Mouse (Mus musculus): ENCODE data around the gene Vwf. TPM values are rescaled to one million over a fixed set of nuclear protein-coding genes. Genes with fewer than 3 reads are reported as not detected.

Gene Vwf
- polyA plus RNA-seq, 1 experiment from 2014 or later: 11.9 TPM

DNA sequence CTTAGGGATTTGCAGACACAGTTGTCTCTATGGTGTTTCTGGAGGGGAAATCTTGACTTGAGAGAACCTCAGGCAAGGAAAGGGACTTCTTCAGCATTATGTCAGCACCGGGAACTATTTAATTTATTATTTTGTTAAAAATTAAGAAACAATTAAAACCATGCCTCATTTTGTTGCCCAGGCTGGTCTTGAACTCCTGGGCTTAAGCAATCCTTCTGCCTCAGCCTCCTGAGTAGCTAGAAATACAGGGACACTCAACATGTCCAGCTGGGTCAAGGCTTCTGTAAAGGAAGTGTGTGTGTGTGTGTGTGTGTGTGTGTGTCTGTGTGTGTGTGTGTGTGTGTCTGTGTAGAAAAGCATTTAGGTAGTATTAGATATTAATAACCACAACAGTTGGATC is 71.3 kb downstream of the Vwf start:
- Histone ChIP-seq H3K4me1 (ENCODE audit: control insufficient read depth, low read depth, low read length) (no peaks in the 10 kb centered on the region), H3K9me3 (replicated peaks; ENCODE audit: control insufficient read depth, low read length) (no peaks in the 10 kb centered on the region), H3K36me3 (ENCODE audit: control insufficient read depth, insufficient read depth) (no peaks in the 10 kb centered on the region), H3K9ac (ENCODE audit: low read depth, low read length) (no peak overlapping the region), H3K27me3 (ENCODE audit: control insufficient read depth, insufficient read depth, low read depth, low read length) (no peaks in the 10 kb centered on the region; the same call in 1 of the 2 replicates), H3K4me3 (ENCODE audit: low read depth, low read length) (no peak overlapping the region), H3K27ac (ENCODE audit: low read length) (no peak overlapping the region), H3K4me2 (ENCODE audit: low read depth, low read length) (no peak overlapping the region)
- 63% methylated on average over 1 of the region's 1 CpGs for WGBS (ENCODE audit: insufficient replicate concordance)
- ATAC-seq (ENCODE audit: low read depth): no peak

DNA sequence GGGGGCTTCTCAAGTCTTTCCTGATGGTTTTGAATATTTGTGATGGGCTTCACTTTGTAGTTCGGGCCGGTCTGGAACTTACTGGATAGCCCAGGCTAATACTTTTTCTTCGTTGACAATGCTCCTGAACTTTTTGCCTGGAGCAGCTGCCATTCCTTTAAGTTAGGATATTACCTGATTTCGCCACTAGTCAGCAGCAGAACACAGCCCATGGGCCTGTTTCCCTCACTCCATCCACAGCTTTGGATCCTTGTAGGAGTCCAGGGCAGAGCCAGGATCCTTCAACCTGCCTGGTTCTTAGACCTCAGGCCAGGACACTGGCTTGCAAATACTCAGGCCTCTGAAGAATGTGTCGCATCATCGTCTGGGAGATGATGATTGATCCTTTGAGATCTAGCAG is 74.2 kb downstream of the Vwf start:
- Histone ChIP-seq H3K9ac (ENCODE audit: low read depth, low read length) (no peak overlapping the region), H3K27ac (ENCODE audit: low read length) (no peak overlapping the region), H3K4me1 (ENCODE audit: control insufficient read depth, low read depth, low read length) (no peaks in the 10 kb centered on the region), H3K27me3 (ENCODE audit: control insufficient read depth, insufficient read depth, low read depth, low read length) (no peaks in the 10 kb centered on the region; the same call in 1 of the 2 replicates), H3K36me3 (ENCODE audit: control insufficient read depth, insufficient read depth) (no peaks in the 10 kb centered on the region), H3K9me3 (replicated peaks; ENCODE audit: control insufficient read depth, low read length) (no peaks in the 10 kb centered on the region), H3K4me2 (ENCODE audit: low read depth, low read length) (no peak overlapping the region), H3K4me3 (ENCODE audit: low read depth, low read length) (no peak overlapping the region)
- 57% methylated on average over 6 of the region's 6 CpGs for WGBS (ENCODE audit: insufficient replicate concordance)
- ATAC-seq (ENCODE audit: low read depth): no peak

DNA sequence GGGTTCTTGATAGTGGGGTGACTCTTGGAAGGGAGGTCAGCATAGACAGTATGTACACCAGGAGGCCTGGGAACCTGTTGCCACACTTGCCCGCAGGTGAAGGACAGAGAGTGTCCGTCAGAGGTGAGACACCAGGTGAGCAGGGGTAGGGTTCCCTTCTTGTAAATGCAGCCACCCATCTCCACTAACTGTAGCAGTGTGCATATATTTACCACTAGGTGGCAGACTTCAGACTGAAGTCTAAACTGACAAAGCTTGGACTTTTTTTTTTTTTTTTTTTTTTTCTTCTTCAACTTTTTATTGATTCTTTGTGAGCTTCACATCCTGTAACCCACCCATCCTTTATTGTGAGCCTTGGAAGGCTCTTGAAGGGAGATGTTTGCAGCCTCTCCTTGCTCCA is 75.9 kb downstream of the Vwf start:
- Histone ChIP-seq H3K36me3 (ENCODE audit: control insufficient read depth, insufficient read depth) (no peaks in the 10 kb centered on the region), H3K27ac (ENCODE audit: low read length) (no peak overlapping the region), H3K4me2 (ENCODE audit: low read depth, low read length) (no peak overlapping the region), H3K4me1 (ENCODE audit: control insufficient read depth, low read depth, low read length) (no peaks in the 10 kb centered on the region), H3K4me3 (ENCODE audit: low read depth, low read length) (no peak overlapping the region), H3K27me3 (ENCODE audit: control insufficient read depth, insufficient read depth, low read depth, low read length) (no peaks in the 10 kb centered on the region; the same call in 1 of the 2 replicates), H3K9ac (ENCODE audit: low read depth, low read length) (no peak overlapping the region), H3K9me3 (replicated peaks; ENCODE audit: control insufficient read depth, low read length) (no peaks in the 10 kb centered on the region)
- 35% methylated on average over 2 of the region's 2 CpGs for WGBS (ENCODE audit: insufficient replicate concordance)
- no peak for ATAC-seq (ENCODE audit: low read depth)

DNA sequence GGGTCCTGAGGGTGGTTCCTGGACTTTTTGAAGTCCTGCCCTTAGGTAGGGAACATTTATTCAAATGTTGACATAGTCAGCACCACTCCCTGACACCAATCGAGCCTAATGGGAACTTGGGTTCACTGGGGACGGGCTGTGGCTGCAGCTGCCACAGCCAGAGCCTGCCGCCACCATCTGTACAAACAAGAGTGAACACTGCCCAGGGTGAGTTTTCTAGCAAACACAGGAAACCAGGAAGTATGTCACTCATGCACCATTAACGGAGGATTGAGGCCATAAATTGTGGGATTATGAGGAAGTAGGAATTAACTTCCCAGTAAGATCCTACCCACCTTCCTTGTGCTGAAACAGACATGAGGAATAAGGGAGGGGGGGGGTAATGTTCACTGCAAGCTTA is 93.9 kb downstream of the Vwf start:
- H3K4me1 ChIP-seq (ENCODE audit: control insufficient read depth, low read depth, low read length): no peaks in the 10 kb centered on the region
- H3K27me3 ChIP-seq (ENCODE audit: control insufficient read depth, insufficient read depth, low read depth, low read length): no peaks in the 10 kb centered on the region
- H3K27ac ChIP-seq (ENCODE audit: low read length): no peak overlapping the region
- H3K36me3 ChIP-seq (ENCODE audit: control insufficient read depth, insufficient read depth): no peaks in the 10 kb centered on the region
- no peak for ATAC-seq (ENCODE audit: low read depth)
- H3K4me3 ChIP-seq (ENCODE audit: low read depth, low read length): no peak overlapping the region
- H3K4me2 ChIP-seq (ENCODE audit: low read depth, low read length): no peak overlapping the region
- no peaks in the 10 kb centered on the region for H3K9me3 ChIP-seq (replicated peaks; ENCODE audit: control insufficient read depth, low read length)
- no peak overlapping the region for H3K9ac ChIP-seq (ENCODE audit: low read depth, low read length)
- 16% methylated on average over 4 of the region's 4 CpGs for WGBS (ENCODE audit: insufficient replicate concordance)

DNA sequence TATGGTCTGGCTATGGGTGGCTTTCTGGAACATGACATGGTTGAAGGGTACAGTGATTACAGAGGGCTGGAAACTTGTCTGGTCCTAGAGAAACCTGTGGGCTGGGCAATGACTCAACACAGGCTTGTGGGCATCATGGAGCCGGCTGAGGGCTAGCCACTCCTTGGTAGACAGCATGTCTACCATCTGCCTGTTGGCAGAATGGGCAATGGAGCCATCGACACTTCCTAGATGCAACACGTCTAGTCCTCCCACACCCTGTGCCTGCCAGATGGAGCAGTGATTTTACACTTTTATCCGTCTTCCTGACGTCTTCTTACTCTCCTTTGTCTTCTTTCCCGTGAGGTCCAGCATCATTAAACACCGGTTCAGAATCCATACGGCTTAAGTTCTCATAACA is 94.6 kb downstream of the Vwf start:
- Histone ChIP-seq H3K9me3 (replicated peaks; ENCODE audit: control insufficient read depth, low read length) (no peaks in the 10 kb centered on the region), H3K4me1 (ENCODE audit: control insufficient read depth, low read depth, low read length) (no peaks in the 10 kb centered on the region), H3K27ac (ENCODE audit: low read length) (no peak overlapping the region), H3K9ac (ENCODE audit: low read depth, low read length) (no peak overlapping the region), H3K4me3 (ENCODE audit: low read depth, low read length) (no peak overlapping the region), H3K4me2 (ENCODE audit: low read depth, low read length) (no peak overlapping the region), H3K27me3 (ENCODE audit: control insufficient read depth, insufficient read depth, low read depth, low read length) (no peaks in the 10 kb centered on the region), H3K36me3 (ENCODE audit: control insufficient read depth, insufficient read depth) (no peaks in the 10 kb centered on the region)
- ATAC-seq (ENCODE audit: low read depth): no peak
- 69% methylated on average over 8 of the region's 8 CpGs for WGBS (ENCODE audit: insufficient replicate concordance)

DNA sequence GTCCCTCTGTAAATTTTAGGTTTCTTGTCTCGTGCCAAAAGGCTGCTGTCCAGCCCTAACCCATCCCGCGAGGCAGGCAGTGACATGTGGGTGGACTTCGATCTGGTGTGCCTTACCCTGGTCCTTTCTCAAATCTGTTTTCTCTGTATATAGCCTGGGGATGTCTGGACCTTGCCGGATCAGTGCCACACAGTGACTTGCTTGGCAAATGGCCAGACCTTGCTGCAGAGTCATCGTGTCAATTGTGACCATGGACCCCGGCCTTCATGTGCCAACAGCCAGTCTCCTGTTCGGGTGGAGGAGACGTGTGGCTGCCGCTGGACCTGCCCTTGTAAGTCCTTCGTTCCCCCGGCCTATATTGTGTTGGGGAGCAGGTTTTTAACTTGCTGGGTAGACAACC is 102.4 kb downstream of the Vwf start:
- no peak overlapping the region for H3K9ac ChIP-seq (ENCODE audit: low read depth, low read length)
- H3K27me3 ChIP-seq (ENCODE audit: control insufficient read depth, insufficient read depth, low read depth, low read length): no peaks in the 10 kb centered on the region
- H3K4me1 ChIP-seq (ENCODE audit: control insufficient read depth, low read depth, low read length): no peaks in the 10 kb centered on the region
- H3K27ac ChIP-seq (ENCODE audit: low read length): no peak overlapping the region
- H3K4me3 ChIP-seq (ENCODE audit: low read depth, low read length): no peak overlapping the region
- 63% methylated on average over 12 of the region's 12 CpGs for WGBS (ENCODE audit: insufficient replicate concordance)
- no peaks in the 10 kb centered on the region for H3K9me3 ChIP-seq (replicated peaks; ENCODE audit: control insufficient read depth, low read length)
- ATAC-seq (ENCODE audit: low read depth): no peak
- no peak overlapping the region for H3K4me2 ChIP-seq (ENCODE audit: low read depth, low read length)
- H3K36me3 ChIP-seq (ENCODE audit: control insufficient read depth, insufficient read depth): no peaks in the 10 kb centered on the region

DNA sequence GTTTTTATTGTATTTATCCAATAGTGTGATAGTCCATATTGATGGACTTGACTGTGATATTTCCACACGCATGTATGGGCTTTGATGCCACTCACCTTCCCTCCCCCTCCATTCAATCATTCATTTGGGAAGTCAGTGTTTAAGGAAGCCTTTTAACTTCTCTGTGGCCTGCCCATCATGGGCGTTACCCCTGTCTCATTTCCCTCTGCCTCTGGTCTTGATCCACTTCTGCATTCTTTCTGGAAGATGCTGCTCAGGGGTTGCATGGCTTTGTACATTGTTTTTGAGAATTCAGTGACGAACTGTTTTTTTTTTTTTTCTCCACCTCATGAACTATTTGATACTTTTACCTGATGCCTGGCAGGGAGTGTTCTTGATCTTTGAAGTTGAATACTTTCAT is 104.8 kb downstream of the Vwf start:
- no peak overlapping the region for H3K9ac ChIP-seq (ENCODE audit: low read depth, low read length)
- no peak overlapping the region for H3K27ac ChIP-seq (ENCODE audit: low read length)
- ATAC-seq (ENCODE audit: low read depth): no peak
- H3K4me3 ChIP-seq (ENCODE audit: low read depth, low read length): no peak overlapping the region
- no peaks in the 10 kb centered on the region for H3K9me3 ChIP-seq (replicated peaks; ENCODE audit: control insufficient read depth, low read length)
- no peaks in the 10 kb centered on the region for H3K27me3 ChIP-seq (ENCODE audit: control insufficient read depth, insufficient read depth, low read depth, low read length)
- 43% methylated on average over 3 of the region's 3 CpGs for WGBS (ENCODE audit: insufficient replicate concordance)
- H3K36me3 ChIP-seq (ENCODE audit: control insufficient read depth, insufficient read depth): no peaks in the 10 kb centered on the region
- no peak overlapping the region for H3K4me2 ChIP-seq (ENCODE audit: low read depth, low read length)
- H3K4me1 ChIP-seq (ENCODE audit: control insufficient read depth, low read depth, low read length): no peaks in the 10 kb centered on the region

DNA sequence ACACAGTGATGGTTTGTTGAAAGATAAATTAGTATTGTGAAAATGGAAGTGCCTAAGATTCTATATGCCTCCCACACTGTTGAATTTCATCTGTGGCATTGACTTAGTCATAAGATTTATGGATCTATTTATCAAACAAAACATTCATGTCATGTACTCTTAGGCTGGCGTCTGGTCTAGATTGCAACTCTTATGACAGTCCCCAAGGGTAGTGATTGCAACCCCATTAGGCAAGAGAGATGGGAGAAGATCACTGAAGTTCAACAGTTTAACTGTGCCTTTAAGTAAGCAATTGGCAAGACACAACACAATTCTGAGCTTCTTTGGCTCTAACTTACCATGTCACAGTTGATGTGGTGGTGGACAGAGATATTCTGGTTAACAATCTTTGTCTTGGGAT is 106.8 kb downstream of the Vwf start:
- ATAC-seq (ENCODE audit: low read depth): no peak
- no peaks in the 10 kb centered on the region for H3K9me3 ChIP-seq (replicated peaks; ENCODE audit: control insufficient read depth, low read length)
- WGBS (ENCODE audit: insufficient replicate concordance): 40% methylated on average over 1 of the region's 1 CpGs
- no peak overlapping the region for H3K4me3 ChIP-seq (ENCODE audit: low read depth, low read length)
- no peaks in the 10 kb centered on the region for H3K27me3 ChIP-seq (ENCODE audit: control insufficient read depth, insufficient read depth, low read depth, low read length)
- no peak overlapping the region for H3K4me2 ChIP-seq (ENCODE audit: low read depth, low read length)
- no peak overlapping the region for H3K9ac ChIP-seq (ENCODE audit: low read depth, low read length)
- H3K27ac ChIP-seq (ENCODE audit: low read length): no peak overlapping the region
- H3K4me1 ChIP-seq (ENCODE audit: control insufficient read depth, low read depth, low read length): no peaks in the 10 kb centered on the region
- no peaks in the 10 kb centered on the region for H3K36me3 ChIP-seq (ENCODE audit: control insufficient read depth, insufficient read depth)

DNA sequence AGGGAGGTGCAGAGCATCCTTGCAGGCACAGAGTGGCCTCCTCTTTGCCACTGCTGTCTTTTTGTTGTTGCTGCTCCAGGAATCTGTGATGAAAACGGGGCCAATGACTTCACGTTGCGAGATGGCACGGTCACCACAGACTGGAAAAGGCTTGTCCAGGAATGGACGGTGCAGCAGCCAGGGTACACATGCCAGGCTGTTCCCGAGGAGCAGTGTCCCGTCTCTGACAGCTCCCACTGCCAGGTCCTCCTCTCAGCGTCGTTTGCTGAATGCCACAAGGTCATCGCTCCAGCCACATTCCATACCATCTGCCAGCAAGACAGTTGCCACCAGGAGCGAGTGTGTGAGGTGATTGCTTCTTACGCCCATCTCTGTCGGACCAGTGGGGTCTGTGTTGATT is 110.3 kb downstream of the Vwf start:
- Histone ChIP-seq H3K9me3 (replicated peaks; ENCODE audit: control insufficient read depth, low read length) (no peaks in the 10 kb centered on the region), H3K27ac (ENCODE audit: low read length) (no peak overlapping the region), H3K4me3 (ENCODE audit: low read depth, low read length) (no peak overlapping the region), H3K27me3 (ENCODE audit: control insufficient read depth, insufficient read depth, low read depth, low read length) (no peaks in the 10 kb centered on the region), H3K36me3 (ENCODE audit: control insufficient read depth, insufficient read depth) (no peaks in the 10 kb centered on the region), H3K4me1 (ENCODE audit: control insufficient read depth, low read depth, low read length) (no peaks in the 10 kb centered on the region), H3K9ac (ENCODE audit: low read depth, low read length) (no peak overlapping the region), H3K4me2 (ENCODE audit: low read depth, low read length) (no peak overlapping the region)
- ATAC-seq (ENCODE audit: low read depth): no peak
- WGBS (ENCODE audit: insufficient replicate concordance): 66% methylated on average over 13 of the region's 13 CpGs

DNA sequence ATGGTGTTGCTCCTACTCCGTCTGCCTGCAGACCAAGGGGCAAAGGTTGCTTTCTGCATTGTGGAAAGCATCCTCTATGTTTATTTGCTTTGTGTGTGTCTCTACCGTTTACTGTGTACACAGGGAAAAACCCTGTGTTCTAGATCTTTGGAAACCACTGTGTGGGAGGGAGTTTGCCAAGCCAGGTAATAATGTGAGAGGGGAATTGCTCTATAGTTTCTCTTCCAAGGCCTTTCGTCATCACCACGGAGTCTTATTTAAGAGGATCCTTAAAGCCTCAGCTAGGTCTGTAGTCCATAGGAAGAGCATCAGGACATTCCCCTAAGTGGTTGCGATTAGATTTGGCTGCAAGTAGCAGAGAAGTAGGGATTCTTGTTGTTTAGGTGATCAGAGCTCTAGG is 111.4 kb downstream of the Vwf start:
- H3K9me3 ChIP-seq (replicated peaks; ENCODE audit: control insufficient read depth, low read length): no peaks in the 10 kb centered on the region
- WGBS (ENCODE audit: insufficient replicate concordance): 51% methylated on average over 5 of the region's 5 CpGs
- no peak for ATAC-seq (ENCODE audit: low read depth)
- no peak overlapping the region for H3K27ac ChIP-seq (ENCODE audit: low read length)
- H3K27me3 ChIP-seq (ENCODE audit: control insufficient read depth, insufficient read depth, low read depth, low read length): no peaks in the 10 kb centered on the region
- no peak overlapping the region for H3K4me2 ChIP-seq (ENCODE audit: low read depth, low read length)
- H3K9ac ChIP-seq (ENCODE audit: low read depth, low read length): no peak overlapping the region
- H3K4me1 ChIP-seq (ENCODE audit: control insufficient read depth, low read depth, low read length): no peaks in the 10 kb centered on the region
- H3K4me3 ChIP-seq (ENCODE audit: low read depth, low read length): no peak overlapping the region
- H3K36me3 ChIP-seq (ENCODE audit: control insufficient read depth, insufficient read depth): no peaks in the 10 kb centered on the region

Data from liver, embryonic 16.5 days (tissue).